Mouse (Mus musculus) urinary bladder, postnatal 4 days (tissue): Measurements from ENCODE around the gene Atf6b.
A peak's percentile ranks its signal among the peaks of the same experiment; 100 is the strongest.

Experiments
- DNase-seq, 2 experiments: peaks; one replicate each; pipeline ENCODE4 v3.0.0; 2021 to 2022; ENCODE audit warnings: low spot score in 2 of 2

The Atf6b gene

DNA sequence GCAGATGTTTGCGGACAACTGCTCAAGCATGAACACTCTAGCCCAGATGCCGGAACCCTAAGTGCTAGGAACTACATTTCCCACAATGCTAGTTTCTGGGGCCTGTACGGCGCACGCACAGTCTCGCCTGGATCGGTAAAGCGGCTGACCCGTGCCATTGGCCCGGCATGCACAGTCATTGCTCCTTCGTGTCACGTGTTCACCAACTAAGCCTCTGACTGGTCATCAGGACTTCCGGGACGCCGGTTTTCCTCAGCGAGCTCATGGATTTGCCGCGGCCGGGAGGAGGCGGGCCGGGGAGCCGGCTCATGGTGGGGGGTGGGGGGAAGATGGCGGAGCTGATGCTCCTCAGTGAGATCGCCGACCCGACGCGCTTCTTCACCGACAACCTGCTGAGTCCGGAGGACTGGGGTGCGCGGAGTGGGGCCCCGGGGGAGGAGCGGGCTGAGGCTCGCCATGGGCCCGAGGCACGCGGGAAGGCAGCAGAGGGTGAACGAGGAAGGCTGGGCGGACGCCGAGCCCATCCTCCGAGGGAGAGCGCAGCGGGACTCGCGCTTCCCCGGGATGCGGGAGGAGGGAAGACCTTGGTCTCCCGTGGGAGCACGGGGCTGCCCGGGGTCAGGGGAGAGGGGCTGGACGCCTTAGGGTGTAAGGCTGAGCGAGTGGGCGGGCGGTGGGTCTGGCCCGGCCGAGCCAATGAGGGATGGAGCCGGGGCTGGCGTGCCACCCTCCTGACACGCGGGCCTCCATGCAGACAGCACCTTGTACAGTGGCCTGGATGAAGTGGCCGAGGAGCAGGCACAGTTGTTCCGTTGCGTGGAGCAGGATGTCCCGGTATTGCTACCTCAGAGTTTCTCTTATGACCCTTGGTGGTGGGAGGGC, at the start of gene Atf6b:
TSS of gene Atf6b (plus strand) at position 241 of the 882 bp plus-strand sequence.
- DNase-seq: peak; percentile 94 to 95

DNA sequence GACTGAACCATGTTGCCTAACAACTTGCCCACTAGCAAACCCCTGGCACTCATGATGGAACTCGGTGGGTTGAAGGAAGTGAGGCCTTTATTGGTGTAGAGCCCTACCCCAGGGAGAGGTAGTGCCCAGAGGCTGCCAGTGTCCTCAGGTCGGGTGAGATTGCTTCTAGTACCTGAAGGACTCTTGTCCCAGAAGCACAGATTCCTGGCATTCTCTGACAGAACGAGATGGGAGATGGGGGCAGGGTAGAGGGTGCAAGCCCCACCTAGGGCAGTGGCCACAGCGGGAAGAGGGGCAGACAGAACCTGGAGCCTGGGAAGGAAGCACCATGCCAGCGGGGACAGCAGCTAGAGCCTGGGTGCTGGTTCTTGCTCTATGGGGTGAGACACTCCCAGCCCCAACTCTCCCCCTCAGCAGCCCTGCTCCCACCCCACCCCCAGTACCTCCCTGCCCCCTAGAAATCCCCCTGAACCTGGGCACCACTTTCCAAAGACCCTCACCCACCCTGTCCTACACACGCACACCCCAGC, 49.3 kb upstream of the Atf6b start, which contains the start of gene Ager:
TSS of gene Ager (plus strand) at position 297 of the 530 bp plus-strand sequence.
- DNase-seq: no peak

DNA sequence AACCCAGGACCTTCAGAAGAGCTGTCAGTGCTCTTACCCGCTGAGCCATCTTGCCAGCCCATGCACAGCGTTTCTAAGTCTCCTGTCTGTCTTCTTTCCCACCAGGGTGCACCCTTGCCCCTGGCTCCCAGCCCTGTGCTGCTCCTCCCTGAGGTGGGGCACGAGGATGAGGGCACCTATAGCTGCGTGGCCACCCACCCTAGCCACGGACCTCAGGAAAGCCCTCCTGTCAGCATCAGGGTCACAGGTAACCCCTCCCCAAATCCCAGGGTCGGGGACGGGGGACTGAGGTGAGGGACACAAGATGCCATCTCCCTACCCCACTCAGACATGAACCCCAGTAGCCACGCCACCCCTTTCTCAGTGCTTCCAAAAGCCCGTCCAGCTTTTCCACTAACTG, 47.1 kb upstream of the Atf6b start:
- no peak for DNase-seq

DNA sequence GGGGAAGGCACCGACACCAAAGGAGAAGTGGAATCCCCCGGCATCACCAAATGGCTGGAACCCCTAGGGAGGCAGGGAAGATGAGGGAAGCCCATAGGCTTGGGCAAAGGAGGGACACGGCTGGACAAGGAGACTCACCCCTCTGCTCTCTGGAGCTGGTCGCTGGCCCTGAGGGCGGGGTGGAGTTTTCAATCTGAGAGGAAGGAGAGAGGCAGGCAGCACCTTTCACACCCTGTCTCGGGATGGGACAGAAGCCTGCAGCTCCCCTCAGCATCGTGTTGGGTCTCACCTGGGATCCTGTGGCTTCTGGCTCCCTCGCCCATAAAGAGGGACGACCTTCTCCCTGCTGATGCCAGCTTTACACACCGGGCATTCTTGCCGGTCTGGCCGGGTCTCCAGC, 45.1 kb upstream of the Atf6b start:
- no peak for DNase-seq

DNA sequence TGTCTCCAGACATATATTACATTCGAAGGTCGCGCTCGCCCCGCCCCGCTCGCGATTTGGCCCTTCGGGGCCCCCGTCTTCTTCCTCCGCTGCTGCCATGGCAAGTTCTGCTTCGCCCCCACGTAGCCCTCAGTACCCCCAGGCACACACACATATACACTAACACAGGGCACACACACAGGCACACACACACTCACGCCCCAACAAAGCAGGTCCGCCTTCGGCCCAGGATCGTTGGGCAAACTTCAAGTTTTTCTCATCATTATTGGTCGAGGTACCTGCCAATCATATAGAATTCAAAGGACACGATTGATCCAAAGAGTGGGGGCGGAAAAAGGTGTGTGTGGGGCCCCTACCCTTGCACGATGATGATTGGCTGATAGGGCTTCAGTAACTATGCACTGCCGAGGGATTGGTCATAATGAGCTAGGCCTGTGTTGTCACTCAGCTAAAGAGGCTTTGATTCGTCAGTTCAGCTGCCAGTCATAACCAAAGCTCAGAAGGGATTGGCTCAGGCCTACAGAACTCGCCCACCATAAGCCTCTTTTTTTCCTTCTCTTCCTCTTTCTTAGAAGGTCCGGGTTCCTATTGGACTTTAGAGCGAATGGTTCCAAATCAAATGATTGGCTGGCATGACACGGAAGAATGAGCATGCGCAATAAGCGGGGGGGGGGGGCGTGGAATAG, 43.4 kb upstream of the Atf6b start, which contains the start of gene Rnf5:
TSS of gene Rnf5 (minus strand) at position 316 of the 686 bp plus-strand sequence.
- peak; percentile 97 to 99 for DNase-seq

DNA sequence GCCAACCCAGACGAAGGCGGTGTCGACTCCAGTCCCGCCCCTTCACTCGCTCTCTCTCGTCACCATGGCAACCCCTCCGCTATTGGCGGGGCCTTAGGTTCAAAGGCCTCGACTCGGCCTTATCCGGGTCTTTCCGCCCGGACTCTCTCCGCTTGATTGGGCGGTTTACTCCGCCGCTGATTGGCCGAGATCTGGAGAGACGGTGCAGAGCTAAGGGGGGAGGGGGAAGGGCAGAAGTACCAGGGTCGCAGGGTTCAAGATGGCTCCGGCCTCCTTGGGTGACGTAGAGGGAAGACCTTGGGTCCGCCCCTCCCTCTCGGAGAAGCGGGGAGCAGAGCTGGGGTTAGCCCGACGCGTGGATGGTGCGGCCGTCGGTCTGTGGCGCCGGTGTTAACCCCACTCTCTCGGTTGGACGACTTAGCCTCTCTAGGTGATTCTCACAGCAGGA, 42.9 kb upstream of the Atf6b start, which contains the start of gene Agpat1:
TSS of gene Agpat1 (plus strand) at position 202 of the 448 bp plus-strand sequence.
- DNase-seq: peak; percentile 99

DNA sequence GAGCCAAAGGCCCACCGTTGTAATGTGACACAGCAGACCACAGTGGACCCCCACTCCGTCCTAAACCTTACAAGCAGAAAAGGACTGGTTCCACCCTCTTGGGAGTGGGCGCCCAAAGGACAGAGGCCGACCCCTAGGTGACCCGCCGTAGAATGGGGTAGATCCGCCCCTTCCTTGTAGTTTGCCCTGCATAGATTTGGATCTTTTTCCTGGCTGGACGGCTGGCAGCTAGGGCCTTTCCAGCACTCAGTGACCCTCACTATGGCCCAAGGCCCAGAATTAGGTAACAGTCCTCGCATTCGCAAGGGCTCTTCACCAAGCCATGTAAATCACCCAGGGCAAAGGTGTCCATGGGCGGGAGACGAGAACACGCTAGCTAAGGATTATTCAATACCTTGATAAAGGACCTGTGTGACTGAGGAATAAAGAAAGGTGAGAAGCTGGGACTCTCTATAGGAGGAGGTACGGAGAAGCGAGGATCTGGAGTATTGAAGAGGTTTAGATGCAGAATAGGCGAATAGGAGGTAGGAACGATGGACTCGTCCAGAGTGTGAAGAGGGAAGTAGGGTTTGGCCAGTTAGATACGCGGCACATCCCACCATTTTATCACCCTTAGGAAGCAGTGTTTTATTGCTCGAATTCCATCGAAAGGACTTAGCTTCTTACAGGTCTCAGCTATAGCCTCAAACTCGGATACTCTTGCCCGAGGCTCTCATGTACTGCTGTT, 42.3 kb upstream of the Atf6b start:
- DNase-seq: no peak

DNA sequence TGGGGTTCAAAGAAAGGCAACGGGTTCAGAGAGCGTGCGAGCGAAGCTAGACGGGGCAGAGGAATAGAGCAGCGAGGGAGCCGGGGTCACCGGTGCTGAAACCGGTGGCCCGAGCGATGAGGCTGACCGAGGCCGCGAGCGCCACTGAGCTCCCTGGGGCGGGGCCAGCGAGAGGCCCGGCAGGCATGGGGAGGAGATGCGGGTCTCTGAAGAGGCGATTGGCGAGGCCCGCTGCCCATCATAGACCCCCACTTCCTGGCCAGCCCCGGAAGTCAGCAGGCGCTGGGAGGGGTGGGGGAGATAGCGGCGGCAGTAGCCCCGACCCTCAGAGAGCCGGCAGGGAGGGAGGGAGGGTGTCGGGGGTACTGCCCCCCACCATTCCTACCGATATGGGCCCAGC, 41.3 kb upstream of the Atf6b start:
- DNase-seq: peak; percentile 95 to 97

DNA sequence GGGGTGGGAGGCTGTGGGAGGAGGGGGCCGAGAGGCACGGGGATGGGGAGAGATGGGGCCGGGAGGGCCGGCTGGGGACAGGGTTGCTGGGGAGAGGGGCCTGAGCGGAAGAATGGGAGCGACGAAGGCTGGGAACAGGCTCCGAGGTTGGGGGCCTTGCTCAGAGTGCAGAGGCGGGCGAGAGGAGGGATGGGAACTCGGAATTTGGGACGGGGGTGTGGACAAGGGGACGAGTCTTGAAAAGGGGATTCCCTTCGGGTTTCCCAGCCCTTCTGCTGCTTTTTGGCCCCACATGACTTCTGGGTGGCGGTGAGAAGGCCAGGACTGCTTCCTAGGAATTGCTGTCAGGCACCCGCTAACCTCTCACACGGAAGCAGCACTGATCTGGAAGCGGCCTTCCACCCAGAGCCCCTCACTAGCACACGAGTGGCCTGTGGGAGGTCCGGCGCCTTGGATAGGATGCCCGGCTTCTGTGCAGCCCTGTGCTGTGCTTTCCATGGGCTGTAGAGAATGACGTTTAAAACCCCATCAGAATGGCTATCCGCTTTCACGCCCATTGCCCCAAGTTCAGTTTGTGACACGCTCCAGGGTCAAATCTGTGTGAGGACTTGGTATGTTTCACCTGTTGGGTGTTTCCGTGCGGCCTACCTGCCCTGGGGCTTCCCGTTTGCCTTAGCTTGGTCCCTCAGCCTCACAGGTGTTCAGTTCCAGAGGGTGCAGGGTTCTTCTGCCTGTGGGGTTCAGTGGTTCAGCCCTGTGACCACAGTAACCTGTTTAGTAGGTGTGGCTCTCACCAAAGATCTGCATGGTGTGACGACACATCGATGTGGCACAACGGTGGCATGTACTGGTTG, 40.5 kb upstream of the Atf6b start:
- DNase-seq: no peak

DNA sequence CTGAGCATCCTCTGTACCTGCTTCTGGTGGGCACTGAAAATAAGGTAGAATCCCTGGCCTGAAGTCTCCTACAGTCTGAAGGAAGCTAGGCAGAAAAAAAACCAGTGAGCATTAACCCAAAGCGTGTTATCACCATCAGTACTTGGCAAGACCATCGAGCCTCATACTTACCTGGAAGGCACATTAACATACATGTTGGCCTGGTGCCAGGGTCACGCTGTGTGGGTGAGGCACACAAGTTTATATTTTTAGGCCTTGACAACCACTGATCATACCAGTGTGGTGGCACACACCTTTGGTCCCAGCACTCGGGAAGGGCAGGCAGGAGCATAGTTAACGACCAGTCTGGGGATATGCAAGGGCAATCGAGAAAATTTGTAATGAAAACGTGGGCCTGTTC, 38.9 kb upstream of the Atf6b start:
- no peak for DNase-seq

DNA sequence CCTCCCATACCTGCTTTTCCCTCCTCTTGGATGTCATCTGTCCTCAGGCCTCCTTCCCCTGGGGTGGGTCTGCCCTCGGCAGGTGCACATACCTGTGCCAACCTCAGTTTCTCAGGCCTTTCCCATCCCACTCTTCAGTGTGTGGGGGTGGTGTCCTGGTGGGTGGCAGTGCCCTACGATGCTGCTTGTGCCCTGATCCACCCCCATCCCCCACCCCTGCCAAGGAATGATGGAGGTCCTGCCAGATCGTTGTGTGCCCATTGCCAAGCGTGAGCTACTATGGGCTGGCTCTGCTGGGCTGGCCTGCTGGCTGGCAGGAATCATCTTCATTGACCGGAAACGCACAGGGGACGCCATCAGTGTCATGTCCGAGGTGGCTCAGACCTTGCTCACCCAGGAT, 35.9 kb upstream of the Atf6b start:
- DNase-seq: no peak

DNA sequence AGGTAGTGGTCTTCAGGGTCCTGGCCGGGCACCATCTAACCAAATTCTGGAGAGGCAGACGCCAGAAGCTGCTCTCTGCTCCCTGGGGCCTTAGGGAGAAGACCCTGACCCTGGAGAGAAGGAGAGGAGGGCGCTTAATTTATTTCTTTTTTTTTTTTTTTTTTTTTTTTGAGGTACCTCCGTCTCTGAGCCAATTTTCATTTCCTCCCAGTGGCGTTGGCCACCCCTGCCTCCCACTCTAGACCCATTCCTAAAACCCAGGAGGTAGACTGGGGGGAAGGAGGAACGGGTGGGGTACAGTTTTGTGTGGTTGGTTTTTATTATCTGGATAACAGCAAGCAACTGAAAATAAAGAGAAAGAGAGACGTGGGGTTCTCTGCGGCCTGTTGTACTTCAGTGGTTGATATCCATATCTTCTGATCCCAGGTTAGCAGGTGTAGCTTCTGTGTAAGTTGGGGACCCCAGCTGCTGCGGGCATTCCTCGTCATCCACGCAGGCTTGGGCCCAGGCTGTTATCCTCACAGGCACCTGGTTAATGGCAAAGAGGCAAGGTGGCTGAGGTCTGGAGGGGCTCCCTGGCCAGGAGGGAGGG, 33.8 kb upstream of the Atf6b start:
- no peak for DNase-seq

DNA sequence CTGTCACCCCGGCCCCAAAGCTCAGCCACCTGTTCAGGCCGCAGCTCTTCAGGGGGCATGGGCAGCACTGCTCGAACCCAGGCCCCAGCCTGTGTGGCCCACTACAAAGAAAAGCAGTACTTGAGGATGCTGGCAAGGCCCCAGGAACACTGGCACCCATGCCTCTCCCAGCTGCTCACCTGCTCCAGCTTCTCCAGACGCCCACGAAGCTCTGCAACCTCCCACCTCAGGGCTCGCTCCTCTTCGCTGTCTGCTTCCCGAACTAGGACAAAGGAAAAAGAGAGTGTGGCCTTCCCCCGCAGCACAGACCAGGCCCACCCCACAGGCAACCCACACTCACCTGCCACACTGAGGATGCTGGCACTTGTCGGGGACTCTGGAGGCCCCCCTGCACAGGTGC, 33.1 kb upstream of the Atf6b start:
- DNase-seq: no peak

DNA sequence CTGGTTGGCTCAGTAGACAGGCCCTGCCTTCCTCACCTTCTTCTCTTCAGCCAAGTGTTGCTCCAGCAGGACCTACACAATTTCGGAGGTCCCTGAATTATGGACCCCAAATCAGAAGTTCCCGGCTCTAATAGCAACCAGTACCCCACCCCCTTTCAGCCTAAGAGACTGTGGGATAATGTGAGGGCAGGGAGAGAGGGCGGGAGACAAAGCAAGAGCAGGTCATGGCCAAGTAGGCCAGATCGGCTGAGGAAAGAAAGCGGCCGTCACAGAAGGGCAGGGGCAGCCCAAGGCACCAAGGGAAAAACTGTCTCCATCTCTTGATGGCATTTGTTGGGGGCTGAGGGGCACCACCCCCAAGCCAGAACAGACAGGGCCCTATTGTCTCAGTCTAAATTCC, 31.1 kb upstream of the Atf6b start, which contains the start of gene Egfl8:
TSS of gene Egfl8 (minus strand) at position 101 of the 400 bp plus-strand sequence.
- no peak for DNase-seq

DNA sequence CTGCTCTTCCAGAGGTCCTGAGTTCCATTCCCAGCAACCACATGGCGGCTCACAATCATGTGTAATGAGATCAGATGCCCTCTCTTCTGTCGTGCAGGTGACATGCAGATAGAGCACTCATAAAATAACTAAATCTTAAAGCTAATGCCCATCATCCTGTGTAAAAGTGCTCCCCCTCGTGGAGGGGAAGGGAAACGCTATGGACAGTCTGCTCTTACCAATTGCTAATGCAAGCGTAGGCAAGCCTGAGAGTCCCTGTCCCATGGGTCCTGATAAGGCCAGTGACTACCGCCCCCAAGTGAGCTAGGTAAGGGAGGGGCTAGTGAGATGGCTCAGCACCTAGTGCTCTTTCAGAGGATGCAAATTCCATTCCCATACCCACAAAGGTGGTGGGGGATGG, 27.9 kb upstream of the Atf6b start:
- DNase-seq: no peak

DNA sequence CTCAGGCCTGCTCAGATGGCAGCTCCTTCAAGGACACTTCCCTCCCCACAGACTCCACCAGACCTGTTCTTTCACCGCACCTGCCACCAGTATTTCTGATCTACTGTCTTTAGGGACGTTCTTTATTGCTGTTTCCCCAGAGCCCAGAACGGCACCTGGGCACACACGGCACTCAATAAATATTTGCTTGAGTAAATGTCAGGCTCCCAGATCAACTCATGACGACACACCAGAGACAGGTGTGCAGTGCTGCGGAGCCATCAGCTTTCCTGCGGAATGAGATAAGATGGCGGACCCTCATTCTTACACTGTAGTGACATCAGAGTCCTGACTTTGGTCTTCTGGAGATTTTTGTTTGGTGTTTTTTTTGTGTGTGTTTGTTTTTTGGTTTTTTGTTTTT, 25.9 kb upstream of the Atf6b start:
- DNase-seq: no peak

DNA sequence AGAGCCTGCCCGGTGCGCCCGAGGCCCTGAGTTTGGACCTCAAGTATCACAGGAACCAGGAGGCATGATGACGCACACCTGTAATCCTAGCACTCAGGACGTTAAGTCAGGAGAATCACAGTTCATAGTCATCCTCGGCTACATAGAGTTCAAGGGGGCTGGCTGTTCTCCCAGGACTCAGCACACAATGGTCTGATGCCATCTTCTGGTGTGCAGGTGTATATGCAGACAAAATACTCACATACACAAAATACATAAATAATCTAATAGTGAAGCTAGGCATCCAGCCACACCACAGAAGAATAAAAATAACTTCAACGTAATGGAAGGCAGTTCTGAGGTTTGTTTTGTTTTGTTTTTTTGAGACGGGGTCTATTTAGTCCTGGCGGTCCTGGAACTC, 23.8 kb upstream of the Atf6b start:
- no peak for DNase-seq

DNA sequence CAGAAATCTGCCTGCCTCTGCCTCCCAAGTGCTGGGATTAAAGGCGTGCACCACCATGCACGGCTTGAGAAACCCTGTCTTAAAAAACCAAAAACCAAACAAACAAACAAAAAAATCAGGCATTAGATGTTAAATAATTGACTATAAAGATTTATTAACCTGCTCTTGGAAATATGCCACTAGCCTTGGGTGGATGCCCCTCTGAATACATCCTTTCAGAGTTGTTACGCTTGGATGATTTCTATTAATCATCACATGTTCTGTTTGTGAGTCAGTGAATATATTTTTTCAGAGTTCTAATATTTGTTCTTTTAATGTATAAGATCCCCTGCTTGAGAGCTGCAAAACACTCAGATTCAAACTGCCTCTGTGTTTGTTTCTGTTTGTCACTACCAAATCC, 22.0 kb upstream of the Atf6b start:
- DNase-seq: no peak

DNA sequence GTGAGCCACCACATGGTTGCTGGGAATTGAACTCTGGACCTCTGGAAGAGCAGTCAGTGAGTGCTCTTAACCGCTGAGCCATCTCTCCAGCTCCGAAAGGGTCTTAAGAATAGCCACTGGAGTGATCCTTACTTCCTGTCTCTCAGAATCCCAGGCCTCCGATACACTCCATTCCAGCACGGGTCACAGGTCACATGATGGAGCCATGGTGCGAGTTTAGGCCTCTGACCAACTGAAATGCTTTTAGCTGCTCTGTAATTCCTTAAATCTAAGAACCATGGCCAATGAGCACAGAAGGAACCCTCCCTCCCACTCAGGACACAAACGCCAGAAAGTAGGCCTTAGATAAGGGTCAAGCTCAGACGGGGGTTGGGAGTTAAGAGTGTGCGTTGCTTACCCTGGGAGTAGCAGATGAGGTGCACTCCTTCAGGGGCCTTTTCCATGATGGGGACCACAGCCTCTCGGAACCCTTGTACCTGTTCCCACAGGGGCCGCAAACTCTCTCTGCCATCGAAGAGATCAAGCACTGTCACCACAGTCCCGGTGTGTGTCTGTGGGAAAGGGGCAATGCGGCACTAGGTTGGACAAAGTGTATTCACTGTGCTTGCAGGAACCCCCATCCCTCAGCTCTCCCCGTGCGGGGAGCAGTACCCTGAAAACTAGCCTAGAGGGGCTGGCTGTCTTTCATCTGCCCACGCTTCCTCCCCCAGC, 20.7 kb upstream of the Atf6b start:
- no peak for DNase-seq

DNA sequence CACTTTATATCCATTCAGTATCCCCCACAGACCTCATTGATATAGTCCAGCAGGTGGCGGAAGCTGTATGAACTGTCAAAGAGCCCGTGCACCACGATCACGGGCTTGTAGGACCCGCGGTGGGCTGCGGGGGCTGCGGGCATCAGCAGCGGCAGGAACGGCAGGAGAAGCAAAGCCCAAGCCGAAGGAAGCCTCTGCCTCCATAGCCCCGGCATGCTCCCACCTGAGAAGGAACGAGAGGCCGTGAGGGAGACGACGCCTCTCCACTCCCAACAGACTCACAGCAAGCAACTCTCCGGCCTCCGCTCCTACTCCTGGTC, 20.2 kb upstream of the Atf6b start:
- peak in 1 of 2 experiments; percentile 61 for DNase-seq
